Mouse (Mus musculus) lung, postnatal 0 days (tissue): ENCODE results near the gene Gm49394. TPM values are rescaled to one million over a fixed set of nuclear protein-coding genes. Genes with fewer than 3 reads are reported as not detected.

Source experiments
- ATAC-seq: fragments of 200-750 bp; cut with Nextera tagmentation; 2 replicates; pipeline ENCODE4 v1.8.0; 2017; ENCODE audit warnings: moderate library complexity
- DNase-seq: peaks from one replicate; pipeline ENCODE4 v3.0.0-alpha.2; 2016; ENCODE audit warnings: low spot score
- H3K27ac ChIP-seq: fragments of 300-500 bp; sonication (generic); 2 replicates; pipeline ENCODE4 v1.5.1; 2014; ENCODE audit warnings: antibody characterized with exemption, mild to moderate bottlenecking, low read length, mixed read lengths
- H3K27me3 ChIP-seq: fragments of 300-500 bp; sonication (generic); replicated peaks from 2 replicates; pipeline ENCODE4 v1.6.1; 2014; ENCODE audit warnings: low read length, mixed read lengths; ENCODE audit not compliant: insufficient read depth
- H3K36me3 ChIP-seq: fragments of 300-500 bp; sonication (generic); 2 replicates; pipeline ENCODE4 v1.6.1; 2014; ENCODE audit warnings: low read length, mixed read lengths; ENCODE audit not compliant: insufficient read depth
- H3K4me1 ChIP-seq: fragments of 300-500 bp; sonication (generic); 2 replicates; pipeline ENCODE4 v1.6.1; 2014; ENCODE audit warnings: antibody characterized with exemption, low read depth, low read length, mixed read lengths; ENCODE audit not compliant: insufficient read depth
- H3K4me2 ChIP-seq: fragments of 300-500 bp; sonication (generic); replicated peaks from 2 replicates; pipeline ENCODE4 v1.6.1; 2014; ENCODE audit warnings: low read depth, mild to moderate bottlenecking, low read length, moderate library complexity, mixed read lengths
- H3K4me3 ChIP-seq: fragments of 300-500 bp; sonication (generic); 2 replicates; pipeline ENCODE4 v1.5.1; 2014; ENCODE audit warnings: low read depth, low read length
- H3K9ac ChIP-seq: fragments of 300-500 bp; sonication (generic); replicated peaks from 2 replicates; pipeline ENCODE4 v1.6.1; 2014; ENCODE audit warnings: low read depth, mild to moderate bottlenecking
- H3K9me3 ChIP-seq: fragments of 300-500 bp; sonication (generic); 2 replicates; pipeline ENCODE4 v1.6.1; 2016; ENCODE audit warnings: low read length, mixed read lengths
- CTCF ChIP-seq: IDR thresholded peaks from 2 replicates; pipeline ENCODE4 v1.5.1; 2016; ENCODE audit warnings: antibody characterized with exemption, mild to moderate bottlenecking
- EP300 ChIP-seq: IDR thresholded peaks from 2 replicates; pipeline ENCODE4 v1.6.1; 2016; ENCODE audit warnings: antibody characterized with exemption, mild to moderate bottlenecking, control low read depth
- WGBS: fragments of 180-500 bp; shearing (Covaris S2); extraction: QIAGEN DNeasy Blood & Tissue Kit; methylation state at CpG from one replicate; pipeline ENCODE4 v1.1.7; 2014; 5-methylcytosine and 5-hydroxymethylcytosine counted together
- polyA plus RNA-seq: library from polyadenylated mRNA; unstranded; fragments of >200 nt; fragmentation: Nextera tagmentation; extraction: Ambion mirVana; gene quantifications from 2 replicates; pipeline ENCODE4 v1.2.1, GENCODE M21; 2015

Gene Gm49394
- polyA plus RNA-seq, 1 experiment from 2014 or later, result not detected

- H3K9me3 ChIP-seq, result no peaks in the 10 kb centered on the region
- no peak overlapping the region for H3K4me2 ChIP-seq
- no peak for DNase-seq
- H3K27ac ChIP-seq, result no peak overlapping the region
- no peak overlapping the region for H3K4me3 ChIP-seq
- TF ChIP-seq CTCF (no peak), EP300 (no peak)
- H3K4me1 ChIP-seq, result no peaks in the 10 kb centered on the region
- 62% methylated on average over 6 of the region's 6 CpGs for WGBS
- no peak for ATAC-seq
- no peak overlapping the region for H3K9ac ChIP-seq
- H3K27me3 ChIP-seq, result no peaks in the 10 kb centered on the region
- H3K36me3 ChIP-seq, result no peaks in the 10 kb centered on the region
These were observed 5.4 kb upstream of the Gm49394 start for GRCm38 (mm10) chr7:142675141-142675540.

DNA sequence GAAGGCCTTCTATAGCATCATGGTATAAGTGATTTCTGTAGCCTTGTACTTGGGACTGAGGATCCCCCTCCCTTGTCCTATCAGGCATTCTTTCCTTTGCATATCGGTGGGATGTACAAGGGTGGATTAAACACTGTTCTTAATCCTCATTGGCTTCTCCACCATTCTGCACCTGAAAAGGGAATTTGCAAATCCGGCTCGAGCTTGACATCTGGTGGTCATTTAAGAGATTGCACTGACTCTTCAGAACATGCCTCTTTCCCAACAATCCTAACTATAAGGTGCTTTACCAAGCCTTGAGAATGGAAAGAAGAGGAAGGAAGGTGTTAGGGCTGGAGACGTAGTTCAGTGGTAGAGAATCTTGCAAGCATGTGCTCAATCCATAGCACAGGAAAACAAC lies 2.4 kb upstream of the Gm49394 start:
- WGBS, result 12% methylated on average over 4 of the region's 4 CpGs
- H3K36me3 ChIP-seq, result no peaks in the 10 kb centered on the region

DNA sequence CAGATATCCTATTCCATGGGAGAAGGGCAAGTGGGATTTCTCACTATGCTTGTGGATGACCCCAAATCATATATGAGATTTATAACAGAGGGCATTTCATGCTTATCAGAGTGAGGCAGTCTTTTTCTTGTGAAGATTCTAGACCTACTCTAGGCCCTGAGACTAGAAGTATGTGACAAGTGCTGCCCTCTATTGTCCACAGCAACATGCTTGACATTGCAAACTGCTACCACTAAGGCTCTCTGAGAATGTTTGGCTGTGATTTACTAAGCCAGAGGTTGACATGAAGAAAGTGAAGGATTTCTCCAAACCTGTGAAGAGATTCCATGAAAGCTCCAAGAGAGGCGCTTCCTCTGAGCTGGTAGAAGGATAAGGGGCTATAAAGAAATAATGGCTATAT lies 1.3 kb upstream of the Gm49394 start:
- H3K4me2 ChIP-seq, result no peak overlapping the region
- 86% methylated on average over 1 of the region's 1 CpGs for WGBS
- TF ChIP-seq EP300 (no peak), CTCF (no peak; the same call in 1 of the 2 replicates)
- no peak for ATAC-seq
- no peak overlapping the region for H3K9ac ChIP-seq
- H3K36me3 ChIP-seq, result no peaks in the 10 kb centered on the region
- H3K9me3 ChIP-seq, result no peaks in the 10 kb centered on the region
- no peak overlapping the region for H3K27ac ChIP-seq
- no peak overlapping the region for H3K4me3 ChIP-seq
- 0 out of 2 replicates have a peak, but pooled peaks cover 3% of the 10 kb centered on the region for H3K27me3 ChIP-seq
- no peaks in the 10 kb centered on the region for H3K4me1 ChIP-seq
- no peak for DNase-seq

More for the DNA sequence above, 2.4 kb upstream of the Gm49394 start:
- ATAC-seq, result no peak
- Histone ChIP-seq H3K4me1 (no peaks in the 10 kb centered on the region), H3K4me2 (no peak overlapping the region), H3K4me3 (no peak overlapping the region), H3K9ac (no peak overlapping the region), H3K27ac (no peak overlapping the region), H3K9me3 (no peaks in the 10 kb centered on the region), H3K27me3 (no peaks in the 10 kb centered on the region)
- DNase-seq, result peak; percentile 74
- TF ChIP-seq CTCF (peak; percentile 87), EP300 (no peak)

- Histone ChIP-seq H3K9ac (no peak overlapping the region), H3K9me3 (no peaks in the 10 kb centered on the region), H3K27me3 (peaks cover 29% of the 10 kb centered on the region), H3K36me3 (no peaks in the 10 kb centered on the region), H3K4me3 (no peak overlapping the region), H3K4me1 (no peaks in the 10 kb centered on the region), H3K4me2 (no peak overlapping the region), H3K27ac (no peak overlapping the region)
- DNase-seq, result no peak
- 100% methylated on average over 1 of the region's 1 CpGs for WGBS
- TF ChIP-seq CTCF (no peak), EP300 (no peak)
- ATAC-seq, result no peak
These were observed 1.4 kb downstream of the Gm49394 start for GRCm38 (mm10) chr7:142668328-142668727.

DNA sequence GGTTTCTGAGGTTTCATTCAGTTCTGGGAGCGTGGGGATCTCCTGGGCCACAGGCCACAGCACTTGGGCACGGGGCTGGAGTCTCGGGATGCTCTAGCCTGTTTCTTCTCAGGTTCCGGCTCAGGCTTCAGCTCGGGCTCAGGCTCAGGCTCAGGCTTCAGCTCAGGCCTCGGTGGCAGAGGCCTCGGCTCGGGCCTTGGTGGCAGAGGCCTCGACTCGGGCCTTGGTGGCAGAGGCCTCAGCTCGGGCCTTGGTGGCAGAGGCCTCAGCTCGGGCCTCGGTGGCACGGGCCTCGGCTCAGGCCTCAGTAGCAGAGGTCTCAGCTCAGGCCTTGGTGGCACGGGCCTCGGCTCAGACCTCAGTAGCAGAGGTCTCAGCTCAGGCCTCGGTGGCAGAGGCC lies 2.2 kb downstream of the Gm49394 start:
- Histone ChIP-seq H3K9ac (no peak overlapping the region), H3K4me2 (no peak overlapping the region), H3K4me1 (no peaks in the 10 kb centered on the region), H3K27ac (no peak overlapping the region), H3K36me3 (no peaks in the 10 kb centered on the region), H3K27me3 (peaks cover 35% of the 10 kb centered on the region), H3K9me3 (no peaks in the 10 kb centered on the region), H3K4me3 (no peak overlapping the region)
- ATAC-seq (no peak), DNase-seq (no peak)
- TF ChIP-seq CTCF (no peak), EP300 (no peak)
- WGBS, result 96% methylated on average over 12 of the region's 18 CpGs

DNA sequence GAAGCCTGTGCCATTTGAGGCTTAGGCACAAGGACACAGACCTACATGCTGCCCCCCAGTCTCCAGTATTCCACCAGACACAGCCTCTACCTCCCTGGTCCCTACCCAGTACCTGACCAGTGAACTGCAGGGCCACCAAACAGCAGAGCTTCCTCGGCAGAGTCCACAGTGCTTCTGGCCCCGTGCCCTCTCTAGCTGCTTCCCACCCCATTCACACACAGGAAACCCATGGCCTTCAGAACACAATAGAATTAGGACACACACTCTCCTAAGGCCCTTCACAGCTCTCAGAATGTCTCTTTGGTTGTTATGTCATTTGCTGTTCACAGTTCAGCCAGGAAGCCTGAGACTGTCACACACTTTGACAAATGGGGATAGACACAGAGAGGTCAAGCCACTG lies 3.1 kb downstream of the Gm49394 start, which contains the start of gene Igf2:
TSS of gene Igf2 (minus strand) at position 158 of the 400 bp plus-strand sequence.
- no peak within 1 kb of the TSS for H3K9ac ChIP-seq
- TF ChIP-seq CTCF, result no peak
- TF ChIP-seq EP300, result no peak
- no peak within 1 kb of the TSS for H3K27ac ChIP-seq
- no peaks in the 10 kb centered on the region for H3K4me1 ChIP-seq
- no peaks in the 10 kb centered on the region for H3K9me3 ChIP-seq
- H3K4me3 ChIP-seq, result no peak within 1 kb of the TSS
- DNase-seq (peak; percentile 36), ATAC-seq (peak; percentile 58)
- H3K4me2 ChIP-seq, result no peak within 1 kb of the TSS
- H3K27me3 ChIP-seq, result peaks cover 42% of the 10 kb centered on the region
- no peaks in the 10 kb centered on the region for H3K36me3 ChIP-seq
- WGBS, result 58% methylated on average over 2 of the region's 2 CpGs

DNA sequence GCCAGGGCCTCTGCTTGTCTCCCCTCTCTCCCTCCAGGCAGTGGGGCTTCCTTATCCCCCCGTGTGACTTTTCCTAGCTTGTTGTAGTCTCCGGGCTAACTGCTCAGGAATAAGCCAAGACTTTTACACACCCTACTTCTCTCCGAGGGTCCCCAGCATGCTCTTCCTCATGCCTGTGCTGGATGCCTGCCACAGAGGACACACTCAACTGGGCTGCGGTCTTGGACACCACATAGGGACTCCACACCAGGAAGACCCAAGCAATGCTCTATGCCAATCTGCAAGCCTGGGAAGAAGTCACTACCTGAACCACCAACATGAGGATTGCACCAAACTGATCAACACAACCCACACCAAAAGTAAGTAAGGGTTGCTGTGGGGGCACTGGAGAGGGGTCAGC lies 3.6 kb downstream of the Gm49394 start:
- peaks cover 48% of the 10 kb centered on the region for H3K27me3 ChIP-seq
- TF ChIP-seq EP300 (no peak), CTCF (no peak)
- no peaks in the 10 kb centered on the region for H3K9me3 ChIP-seq
- no peak for ATAC-seq
- H3K4me1 ChIP-seq, result no peaks in the 10 kb centered on the region
- H3K4me3 ChIP-seq, result no peak overlapping the region
- no peaks in the 10 kb centered on the region for H3K36me3 ChIP-seq
- no peak overlapping the region for H3K9ac ChIP-seq
- 80% methylated on average over 4 of the region's 4 CpGs for WGBS
- H3K27ac ChIP-seq, result no peak overlapping the region
- DNase-seq, result no peak
- no peak overlapping the region for H3K4me2 ChIP-seq
